Mouse (Mus musculus) duodenum, adult 2 months (tissue): ENCODE results near the gene Spryd4. TPM values are rescaled to one million over a fixed set of nuclear protein-coding genes. Genes with fewer than 3 reads are reported as not detected.

Experiments used
- polyA plus RNA-seq: library from polyadenylated mRNA; depleted of rRNA; stranded (reverse); fragments of >200 nt; gene quantifications from 2 replicates; pipeline ENCODE4 v1.2.3, GENCODE M21; 2012; ENCODE audit warnings: low replicate concordance; rRNA removed

The Spryd4 gene
- 8.0 and 8.8 TPM in 2 replicates for polyA plus RNA-seq

DNA sequence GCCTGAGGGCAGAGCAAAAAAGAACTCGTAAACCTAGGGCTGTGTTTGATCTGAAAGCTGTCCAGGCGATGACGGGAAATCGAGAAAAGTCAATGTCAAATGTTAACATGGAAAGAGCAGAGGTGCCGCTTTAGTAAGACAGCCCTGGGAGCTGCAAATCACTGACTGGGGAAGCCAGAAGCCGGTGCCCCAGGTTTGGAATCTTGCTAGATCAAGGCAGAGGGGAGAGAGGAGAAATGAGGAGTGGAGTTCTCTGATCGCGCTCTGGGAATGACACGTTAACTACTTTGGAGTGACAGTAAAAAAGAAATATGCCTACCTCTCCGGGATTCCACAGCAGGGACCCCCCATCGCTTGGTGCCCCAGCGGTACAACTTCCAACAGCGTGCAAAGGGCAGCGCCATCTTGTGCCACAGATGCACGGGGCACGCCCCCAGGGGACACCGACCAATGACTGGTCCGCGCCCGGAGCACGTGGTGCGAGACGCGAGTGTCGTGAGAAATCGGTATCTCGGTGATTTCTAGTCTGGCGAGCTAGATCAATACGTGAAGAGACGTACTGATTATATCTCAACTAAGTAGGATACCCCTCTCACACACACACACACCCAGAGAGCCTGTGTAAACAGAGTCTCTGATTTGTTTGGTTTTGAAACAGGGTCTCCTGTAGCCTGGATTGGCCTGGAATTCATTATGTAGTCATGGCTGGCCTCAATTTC is at the start of gene Spryd4:
Gene Spryd4 (minus strand): TSS at position 418 of the 719 bp plus-strand sequence.

DNA sequence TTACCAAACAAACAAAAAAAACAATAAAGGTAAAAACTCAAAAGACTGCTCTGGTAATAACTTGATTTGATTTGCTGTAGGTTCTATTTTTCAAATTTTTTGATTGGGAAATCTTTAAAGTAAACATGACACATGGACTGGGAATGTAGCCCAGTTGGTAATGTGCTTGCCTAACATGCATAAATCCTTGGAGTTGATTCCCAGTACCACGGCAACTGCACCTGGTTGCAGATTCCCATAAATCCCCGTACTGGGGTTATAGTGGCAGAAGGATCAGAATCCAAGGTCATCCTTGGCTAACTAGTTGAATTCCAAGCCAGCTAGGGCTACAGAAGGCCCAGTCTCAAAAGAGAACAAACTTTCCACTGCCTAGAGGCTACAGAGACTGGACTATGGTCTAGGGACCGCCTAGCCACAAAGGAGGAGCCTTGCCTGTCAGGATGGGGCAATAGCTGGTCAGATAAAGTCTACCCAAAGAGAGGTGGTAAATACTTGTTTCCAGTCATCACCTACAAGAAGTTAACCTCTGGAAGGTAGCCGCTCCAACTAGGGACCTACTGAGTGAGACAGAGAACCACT is 42.2 kb upstream of the Spryd4 start, which contains the start of gene Apon:
Gene Apon (plus strand): TSS at position 420 of the 579 bp plus-strand sequence.

DNA sequence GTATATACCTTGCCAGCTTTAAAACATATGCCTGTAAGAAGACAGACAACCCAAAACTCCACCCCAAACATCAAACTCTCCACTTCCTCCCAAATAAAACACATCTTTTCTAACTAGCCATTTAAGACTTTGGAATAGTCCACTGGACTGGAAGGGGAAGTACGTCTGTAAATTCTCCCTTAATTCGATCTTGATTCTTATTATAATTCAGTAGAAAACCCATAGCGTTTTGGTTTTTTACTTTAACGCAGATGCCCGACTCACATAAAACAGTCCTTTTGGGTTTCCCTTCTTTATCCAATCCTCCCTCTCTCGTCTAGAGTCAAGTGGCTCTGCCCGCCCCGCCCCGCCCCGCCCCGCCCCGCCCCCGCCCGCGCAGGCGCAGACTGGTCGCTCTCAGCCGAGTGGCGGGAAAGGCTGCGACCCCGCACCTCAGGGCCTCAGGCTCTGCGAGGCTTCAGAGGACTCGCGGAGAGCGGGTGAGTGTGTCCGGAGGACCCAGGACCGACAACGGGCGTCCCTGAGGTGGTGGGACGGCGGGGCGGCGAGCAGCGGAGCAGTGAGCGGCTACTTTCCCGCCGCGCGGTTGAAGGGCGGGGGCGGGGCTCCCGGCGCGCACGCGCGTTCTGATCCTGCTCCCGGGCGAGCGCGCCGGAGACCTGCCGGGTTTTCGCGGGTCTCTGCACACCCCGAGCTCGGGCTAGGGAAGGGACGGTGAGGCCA is 20.3 kb upstream of the Spryd4 start, which contains the start of gene Timeless:
Gene Timeless (plus strand): TSS at position 369 of the 723 bp plus-strand sequence.

GRCm38 (mm10) chr10:128225538-128225937 is 13.9 kb upstream of the Spryd4 start, which contains the start of gene Mip:
Gene Mip, plus strand, starts transcription at chr10:128225838.

DNA sequence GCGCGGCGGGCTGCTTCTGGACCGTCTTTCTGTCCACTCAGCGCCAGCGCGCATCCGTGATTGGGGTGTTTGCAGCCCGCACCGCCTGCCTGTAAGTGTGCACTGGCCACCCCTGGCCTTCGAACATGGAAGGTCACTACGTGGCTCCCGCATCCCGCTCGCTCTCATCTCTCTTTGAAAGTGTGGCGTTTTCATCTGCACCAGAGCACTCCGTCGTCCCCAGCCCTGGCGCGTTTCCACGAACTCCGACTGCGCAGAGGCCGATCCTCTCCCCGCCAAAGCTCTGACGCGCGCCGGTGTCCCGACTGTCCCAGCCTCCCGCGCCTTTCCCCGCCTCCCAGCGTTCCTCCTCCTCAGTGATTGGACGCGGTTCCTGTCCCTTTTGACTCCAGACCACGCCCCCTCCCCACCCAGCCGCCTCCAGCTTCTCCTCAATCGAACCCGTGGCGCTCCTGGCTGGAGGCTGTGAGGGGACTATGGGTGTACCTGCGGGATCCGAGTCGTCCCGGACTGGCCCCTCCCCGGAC is 17.5 kb downstream of the Spryd4 start, which contains the start of gene Gls2:
Gene Gls2 (plus strand): TSS at position 434 of the 527 bp plus-strand sequence.

DNA sequence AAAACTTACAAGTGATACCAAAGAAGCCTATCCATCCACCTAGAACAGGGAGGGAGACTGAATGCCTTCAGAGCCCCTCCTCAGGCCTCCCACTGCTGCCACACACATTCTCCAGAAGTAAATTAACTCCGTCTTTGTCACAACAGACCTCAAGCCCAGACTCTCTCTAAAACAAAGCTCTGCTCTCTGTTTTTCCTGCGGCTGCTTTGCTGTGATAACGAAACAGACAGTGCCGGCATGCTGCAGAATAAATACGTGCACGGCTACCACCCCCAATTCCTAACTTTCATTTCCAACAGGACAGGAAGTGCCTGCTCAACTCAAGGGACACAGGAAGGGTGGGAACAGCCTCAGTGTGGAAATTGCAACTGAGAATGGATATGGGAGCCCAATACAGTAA is 31.6 kb downstream of the Spryd4 start, which contains the start of gene Rbms2:
Gene Rbms2 (minus strand): TSS at position 309 of the 400 bp plus-strand sequence.

Other genes starting within 250 kb of the Spryd4 start
- 33.8 and 58.5 TPM in 2 replicates for gene Hsd17b6, start 204.2 kb downstream of the Spryd4 start, polyA plus RNA-seq
- 0.87 and 1.6 TPM in 2 replicates for gene Prim1, start 196.6 kb downstream of the Spryd4 start, polyA plus RNA-seq
- 82.6 and 172 TPM in 2 replicates for gene Naca, start 176.2 kb downstream of the Spryd4 start, polyA plus RNA-seq
- gene Ptges3, start 152.9 kb downstream of the Spryd4 start, polyA plus RNA-seq: 37.4 and 83.8 TPM in 2 replicates
- 6,260 and 7,330 TPM in 2 replicates for gene Atp5b, start 128.5 kb downstream of the Spryd4 start, polyA plus RNA-seq
- gene Baz2a, start 120.2 kb downstream of the Spryd4 start, polyA plus RNA-seq: 18.9 and 20.4 TPM in 2 replicates
- 38.0 and 39.4 TPM in 2 replicates for gene Rbms2, start 31.5 kb downstream of the Spryd4 start, polyA plus RNA-seq
- 8.7 and 12.3 TPM in 2 replicates for gene Gls2, start 17.4 kb downstream of the Spryd4 start, polyA plus RNA-seq
- gene Mip, start 14.0 kb upstream of the Spryd4 start, polyA plus RNA-seq: not detected in 2 replicates
- gene Timeless, start 20.3 kb upstream of the Spryd4 start, polyA plus RNA-seq: 1.1 and 1.8 TPM in 2 replicates
- gene Apon, start 42.3 kb upstream of the Spryd4 start, polyA plus RNA-seq: not detected in 2 replicates
- gene Apof, start 56.9 kb upstream of the Spryd4 start, polyA plus RNA-seq: 0.07 TPM in 1 of 2 replicates, not detected in the other
- gene Stat2, start 58.8 kb upstream of the Spryd4 start, polyA plus RNA-seq: 14.9 and 17.8 TPM in 2 replicates
- 0.09 TPM in 1 of 2 replicates, not detected in the other for gene Il23a, start 86.9 kb upstream of the Spryd4 start, polyA plus RNA-seq
- 11.9 and 15.5 TPM in 2 replicates for gene Pan2, start 91.5 kb upstream of the Spryd4 start, polyA plus RNA-seq
- gene Cnpy2, start 110.7 kb upstream of the Spryd4 start, polyA plus RNA-seq: 19.5 and 28.4 TPM in 2 replicates
- 297 and 431 TPM in 2 replicates for gene Cs, start 125.9 kb upstream of the Spryd4 start, polyA plus RNA-seq
- gene Coq10a, start 157.2 kb upstream of the Spryd4 start, polyA plus RNA-seq: 16.2 and 26.7 TPM in 2 replicates
- gene Ankrd52, start 165.3 kb upstream of the Spryd4 start, polyA plus RNA-seq: 11.3 and 18.5 TPM in 2 replicates
- 340 and 495 TPM in 2 replicates for gene Slc39a5, start 189.4 kb upstream of the Spryd4 start, polyA plus RNA-seq
- gene Nabp2, start 199.7 kb upstream of the Spryd4 start, polyA plus RNA-seq: 23.4 and 29.3 TPM in 2 replicates
- 10.0 and 17.7 TPM in 2 replicates for gene Rnf41, start 199.8 kb upstream of the Spryd4 start, polyA plus RNA-seq
- gene Smarcc2, start 247.4 kb upstream of the Spryd4 start, polyA plus RNA-seq: 59.9 and 73.0 TPM in 2 replicates